Mouse (Mus musculus) erythroid progenitor cell, adult 5-6 weeks (primary cell): ENCODE results near the gene Nek7. TPM values are rescaled to one million over a fixed set of nuclear protein-coding genes. Genes with fewer than 3 reads are reported as not detected.

Experiments
- total RNA-seq, 2 experiments: library from RNA; stranded (forward) in 1 of 2; stranded (reverse) in 1 of 2; fragments of 150-400 nt in 1 of 2; fragments of 186-747, 209-891 nt in 1 of 2; gene quantifications; 2 replicates each; pipeline versions ENCODE4 v1.2.3 to v1.2.4; 2015 to 2017; ENCODE audit warnings: low replicate concordance in 2 of 2

The Nek7 gene
- total RNA-seq, 2 experiments from 2014 or later: 15.2 to 23.5 TPM

Other genes with a start within 250 kb of the Nek7 start
- gene Lhx9, start 228.4 kb upstream of the Nek7 start, total RNA-seq (2015; ENCODE audit: low replicate concordance): not detected in 2 replicates
- not detected in 2 replicates for gene Lhx9, start 228.4 kb upstream of the Nek7 start, total RNA-seq (2017; ENCODE audit: low replicate concordance)
- gene 2310009B15Rik, start 236.7 kb upstream of the Nek7 start, total RNA-seq (2015; ENCODE audit: low replicate concordance): not detected in 2 replicates
- not detected in 2 replicates for gene 2310009B15Rik, start 236.7 kb upstream of the Nek7 start, total RNA-seq (2017; ENCODE audit: low replicate concordance)